Mouse (Mus musculus) adrenal gland, adult 8-10 months (tissue): Measurements from ENCODE around the gene Snx8. TPM values are rescaled to one million over a fixed set of nuclear protein-coding genes. Genes with fewer than 3 reads are reported as not detected.

ENCODE experiments used
- DNase-seq: peaks from one replicate; pipeline ENCODE4 v3.0.0; 2022
- total RNA-seq, 4 experiments: library from RNA; stranded (reverse); gene quantifications; 2 replicates each; pipeline ENCODE4 v1.2.4; 2022

Gene Snx8
- 10 to 100 TPM; 14.8 to 21.0 (median 18.5) TPM for total RNA-seq

DNA sequence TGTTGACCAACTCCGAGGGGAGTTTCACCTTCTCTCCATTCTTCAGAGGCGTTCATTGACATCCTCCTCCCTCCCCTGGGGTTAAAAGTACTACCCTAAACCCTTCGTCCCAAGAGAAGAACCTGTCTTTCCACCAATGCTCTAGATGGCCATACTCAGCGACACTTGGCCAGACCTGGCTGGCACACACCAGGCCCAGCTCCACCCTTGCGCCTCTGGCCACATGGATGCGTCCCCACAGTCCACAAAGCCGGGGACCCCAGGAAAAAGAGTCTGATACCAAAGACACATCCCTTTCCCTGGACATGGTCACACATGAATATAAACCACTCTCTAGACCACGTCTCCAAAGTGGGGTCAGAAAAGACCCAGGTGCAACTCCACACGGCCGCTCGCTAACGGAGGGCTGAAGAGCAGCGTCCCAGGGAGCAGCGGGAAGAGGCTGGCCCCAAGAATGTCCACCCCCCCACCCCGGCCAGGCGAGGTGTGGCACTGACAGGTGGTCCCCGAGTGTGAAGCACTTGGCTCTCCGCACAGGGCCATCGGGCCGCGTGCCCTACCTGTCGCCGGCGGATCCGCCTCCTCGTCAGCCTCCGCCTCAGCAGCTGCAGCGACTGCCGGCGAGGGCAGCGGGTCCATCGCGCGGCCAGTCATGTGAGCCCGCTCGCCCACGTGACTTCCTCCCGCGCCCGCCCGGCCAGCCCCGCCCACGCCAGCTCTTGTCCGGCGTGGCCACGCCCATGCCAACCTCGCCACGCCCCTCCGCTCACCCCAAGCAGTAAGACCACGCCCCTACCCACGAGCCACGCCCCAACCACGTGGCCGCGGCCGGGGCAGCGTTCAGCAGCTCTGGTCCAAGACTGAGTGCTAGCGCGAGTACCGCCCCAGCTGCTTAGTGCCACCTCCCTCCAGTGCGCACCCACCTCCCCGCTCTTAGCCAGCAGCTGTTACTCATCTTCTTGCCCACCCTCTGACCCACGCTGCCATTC, at the start of gene Snx8:
Gene Snx8, minus strand, starts transcription at position 675 of the 989 bp plus-strand sequence.
- peak; percentile 95 for DNase-seq

- DNase-seq = no peak
Measured at GRCm38 (mm10) chr5:140425016-140425783, 36.1 kb upstream of the Snx8 start.

DNA sequence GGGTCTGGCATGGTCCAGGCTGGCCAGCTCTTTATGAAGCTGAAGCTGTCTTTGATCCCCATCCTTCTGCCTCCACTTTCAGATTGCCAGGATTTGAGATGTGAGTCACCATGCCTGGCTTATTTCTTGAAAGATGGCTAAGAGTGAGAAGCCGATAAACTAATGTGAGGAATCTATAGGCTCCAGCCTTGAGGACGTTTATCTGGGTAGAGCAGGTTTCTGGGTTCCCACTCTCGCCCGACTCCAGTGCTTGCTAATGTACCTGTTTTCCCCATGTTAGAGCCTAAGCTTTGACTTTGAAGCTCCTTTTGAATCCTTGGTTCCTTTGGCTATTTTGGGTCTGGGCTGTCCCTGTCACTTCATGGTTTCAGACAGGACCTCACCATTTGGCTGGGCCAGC, 31.6 kb upstream of the Snx8 start:
- DNase-seq = no peak

GRCm38 (mm10) chr5:140419442-140420080, 30.5 kb upstream of the Snx8 start:
- DNase-seq = no peak

DNA sequence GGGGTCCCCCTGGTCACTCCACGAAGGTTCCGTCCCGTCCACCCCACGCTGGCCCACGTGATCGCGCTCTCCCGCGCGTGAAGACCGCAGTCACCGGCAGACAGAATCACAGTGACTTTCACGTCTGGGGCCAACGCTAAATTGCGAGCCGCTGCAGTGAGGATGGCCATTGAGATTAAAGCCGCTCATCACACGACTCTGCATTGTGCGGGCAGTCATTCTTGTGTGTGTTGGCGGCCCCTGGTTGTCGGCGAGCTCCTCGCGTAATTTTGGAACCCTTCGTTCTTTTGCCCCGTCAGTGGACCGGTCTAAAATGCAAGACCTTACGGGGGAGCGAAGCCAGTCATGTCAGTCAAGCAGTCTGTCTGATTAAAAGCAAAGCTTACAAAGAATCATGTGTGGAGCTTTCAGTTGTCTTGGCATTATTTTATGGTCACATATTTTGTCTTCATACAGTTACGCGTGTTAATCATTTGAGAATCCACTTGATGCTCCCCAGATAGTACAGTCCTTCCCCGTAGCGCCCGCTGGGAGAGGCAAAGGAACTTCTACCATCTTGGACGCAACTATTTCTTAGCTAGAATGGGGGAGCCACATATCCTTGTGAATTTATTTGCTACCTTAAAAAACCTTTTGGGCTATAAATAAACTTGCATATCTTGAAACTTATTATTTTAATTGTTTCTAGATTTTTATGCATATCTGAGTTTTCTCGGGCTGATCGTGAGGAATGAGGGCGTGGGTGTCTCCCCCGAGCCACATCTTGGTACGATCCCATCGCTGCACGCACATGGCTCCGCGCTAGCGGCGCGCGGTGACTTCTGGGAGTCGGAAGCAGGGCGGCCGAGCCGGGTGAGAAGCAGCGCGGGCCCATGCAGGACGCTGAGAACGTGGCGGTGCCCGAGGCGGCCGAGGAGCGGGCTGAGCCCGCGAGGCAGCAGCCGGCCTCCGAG, 29.7 kb upstream of the Snx8 start, which contains the start of gene Eif3b:
Gene Eif3b, plus strand, starts transcription at position 840 of the 953 bp plus-strand sequence.
- DNase-seq = peak; percentile 74

GRCm38 (mm10) chr5:140418106-140418488, 29.0 kb upstream of the Snx8 start:
- no peak for DNase-seq

DNA sequence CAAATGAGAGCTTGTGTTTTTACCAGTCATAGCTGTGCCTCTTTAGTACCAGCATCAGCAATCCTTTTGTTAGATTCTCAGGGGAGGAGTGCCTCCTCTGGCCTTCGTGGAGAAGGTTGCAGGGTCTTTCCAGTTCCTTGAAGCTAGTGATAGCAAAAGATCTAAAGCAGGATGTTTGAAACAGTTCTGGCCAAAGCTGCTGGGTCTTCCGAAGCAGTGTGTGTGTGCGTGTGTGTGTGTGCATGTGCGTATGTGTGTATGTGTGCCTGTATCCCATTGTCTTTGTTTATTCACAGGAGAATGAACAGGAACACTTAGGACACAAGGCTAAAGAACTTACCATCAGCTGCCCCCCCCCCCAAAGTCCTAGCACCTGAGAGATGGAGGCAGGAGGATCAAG, 25.6 kb upstream of the Snx8 start:
- no peak for DNase-seq

- no peak for DNase-seq
Measured at GRCm38 (mm10) chr5:140411339-140411738, 22.3 kb upstream of the Snx8 start.

GRCm38 (mm10) chr5:140408801-140409200, 19.7 kb upstream of the Snx8 start:
- DNase-seq = no peak

GRCm38 (mm10) chr5:140406666-140407065, 17.6 kb upstream of the Snx8 start:
- DNase-seq = no peak

- no peak for DNase-seq
Measured at GRCm38 (mm10) chr5:140405126-140405525, 16.1 kb upstream of the Snx8 start.

DNA sequence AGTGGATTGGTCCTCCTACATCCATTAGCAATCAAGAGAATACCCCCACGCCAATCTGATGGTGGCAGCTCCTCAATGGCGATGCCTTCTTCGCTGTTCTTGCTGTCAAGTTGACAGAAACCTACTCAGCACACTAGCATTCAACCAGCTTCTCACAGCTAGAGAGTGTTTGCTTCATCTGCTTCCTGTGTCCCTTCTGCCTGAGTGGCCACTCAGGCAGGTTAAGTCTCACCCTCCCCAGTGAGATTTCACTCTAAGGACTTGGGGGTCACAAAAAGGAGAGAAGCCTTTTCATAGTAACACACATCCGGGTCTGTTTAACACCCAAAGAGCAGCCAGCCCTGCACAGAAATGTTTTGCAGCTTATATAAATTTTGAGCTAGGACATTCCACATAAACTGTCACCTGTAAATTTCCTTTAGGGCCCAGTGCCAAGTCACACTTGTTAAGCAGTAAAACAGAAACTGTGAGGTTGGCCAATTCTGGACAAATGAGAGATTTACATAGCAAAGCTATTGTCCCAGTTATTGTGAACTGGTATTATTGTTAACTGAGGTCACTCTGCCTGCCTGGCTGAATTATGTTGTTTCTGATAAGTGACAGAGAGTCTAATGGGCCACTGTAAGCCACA, 13.7 kb upstream of the Snx8 start:
- no peak for DNase-seq

DNA sequence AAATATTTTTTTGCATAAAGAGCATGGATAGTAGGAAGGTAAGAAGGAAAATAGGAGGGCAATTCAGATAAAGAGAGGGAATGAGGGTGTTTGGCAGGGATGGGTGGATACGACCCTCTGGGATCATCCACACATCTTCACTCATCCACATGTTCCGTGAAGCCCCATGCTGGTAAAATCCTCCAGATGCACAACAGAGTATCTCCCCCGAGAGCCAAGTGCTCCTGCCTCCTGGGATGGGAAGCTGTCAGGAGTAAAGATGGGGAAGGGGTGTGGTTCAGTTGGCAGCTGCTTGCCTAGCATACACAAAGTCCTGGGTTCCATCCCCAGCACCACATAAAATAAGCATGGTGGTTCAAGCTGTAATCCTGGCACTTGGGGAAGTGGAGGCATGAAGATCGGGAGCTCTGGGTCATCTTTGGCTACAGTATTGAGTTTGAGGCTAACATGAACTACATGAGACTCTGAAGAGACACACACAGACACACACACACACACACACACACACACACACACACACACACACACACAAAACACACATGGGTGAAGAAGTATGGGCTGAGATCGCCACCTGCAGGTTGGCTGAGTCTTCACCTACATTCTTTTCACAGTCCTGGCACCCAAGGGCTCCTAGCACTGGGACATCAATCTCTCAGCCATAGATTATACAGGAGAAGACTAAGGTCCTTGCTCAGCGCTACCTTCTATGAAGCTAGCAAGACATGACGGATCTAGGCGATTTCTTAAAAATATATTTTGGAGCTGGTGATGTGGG, 7.3 kb upstream of the Snx8 start:
- no peak for DNase-seq

DNA sequence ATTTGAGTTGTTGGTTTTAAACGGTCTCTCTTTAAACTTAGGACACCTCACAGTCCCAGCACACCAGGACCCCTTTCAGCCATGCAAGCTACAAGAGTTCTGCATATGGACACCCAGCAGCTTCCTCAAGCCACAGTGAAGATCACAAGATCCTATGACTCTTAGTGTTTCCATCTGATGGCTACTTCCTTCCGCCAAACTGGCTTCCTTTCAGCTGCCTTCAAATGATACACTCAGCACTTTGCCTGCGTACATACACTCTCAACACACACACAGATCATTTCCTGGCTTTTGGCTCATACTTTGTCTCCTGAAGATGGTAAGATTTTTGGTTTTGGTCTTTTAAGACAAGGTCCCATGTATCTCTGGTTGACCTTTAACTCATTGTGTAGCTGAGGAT, 3.6 kb upstream of the Snx8 start:
- DNase-seq = no peak

DNA sequence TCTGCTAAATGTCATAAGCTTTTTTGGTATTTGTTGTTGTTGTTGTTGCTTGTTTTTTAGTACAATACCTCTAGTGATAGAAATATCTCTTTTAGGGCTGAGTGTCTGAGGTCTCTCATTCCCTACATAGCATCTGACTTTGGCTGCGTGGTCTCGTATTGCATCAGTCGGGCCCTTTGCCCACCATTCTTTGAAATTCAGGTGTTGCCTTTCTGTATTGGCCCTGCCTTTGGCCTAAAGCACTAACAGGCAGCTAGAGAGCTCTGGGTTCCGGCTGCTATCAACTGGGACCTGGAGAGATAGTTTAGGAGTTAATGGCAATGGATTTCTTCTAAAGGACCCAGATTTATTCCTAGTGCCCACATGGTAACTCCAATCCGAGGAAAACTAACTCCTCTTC, 2.9 kb upstream of the Snx8 start:
- no peak for DNase-seq

- DNase-seq = peak; percentile 32
Measured at GRCm38 (mm10) chr5:140391435-140391834, 2.4 kb upstream of the Snx8 start.

- no peak for DNase-seq
Measured at GRCm38 (mm10) chr5:140389647-140390046, 585 bp upstream of the Snx8 start.

DNA sequence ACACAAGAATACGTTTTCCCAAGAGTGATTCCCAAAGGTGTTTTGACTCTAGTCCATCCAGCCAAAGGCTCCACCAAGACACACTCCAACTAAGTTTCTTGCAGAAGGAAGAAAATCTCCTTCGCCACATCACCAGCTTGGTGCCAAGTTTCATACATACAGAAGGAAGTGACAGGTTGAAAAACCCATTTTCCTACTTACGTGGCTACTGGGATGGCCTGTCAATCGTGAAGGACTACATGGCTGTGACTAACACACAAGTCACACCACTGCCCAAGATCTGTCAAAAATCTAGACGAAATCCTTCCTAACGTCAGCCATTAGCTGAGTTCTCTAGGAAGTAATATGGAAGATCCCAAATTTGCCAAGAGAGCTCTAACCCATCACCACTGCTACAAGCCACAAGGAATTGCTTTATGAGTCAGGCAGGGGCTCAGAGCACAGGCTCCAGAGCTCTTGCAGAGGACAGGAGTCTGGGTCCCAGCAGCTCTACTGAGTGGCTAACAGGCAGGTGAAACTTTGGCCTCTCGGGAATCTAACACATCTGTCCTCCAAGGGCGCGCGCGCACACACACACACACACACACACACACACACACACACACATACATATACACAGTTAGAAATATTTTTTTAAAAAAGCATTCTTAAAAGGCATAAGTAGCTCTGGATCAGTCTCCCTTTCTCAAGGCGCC, 1.1 kb downstream of the Snx8 start:
- DNase-seq = no peak

- no peak for DNase-seq
Measured at GRCm38 (mm10) chr5:140387236-140387635, 1.8 kb downstream of the Snx8 start.

DNA sequence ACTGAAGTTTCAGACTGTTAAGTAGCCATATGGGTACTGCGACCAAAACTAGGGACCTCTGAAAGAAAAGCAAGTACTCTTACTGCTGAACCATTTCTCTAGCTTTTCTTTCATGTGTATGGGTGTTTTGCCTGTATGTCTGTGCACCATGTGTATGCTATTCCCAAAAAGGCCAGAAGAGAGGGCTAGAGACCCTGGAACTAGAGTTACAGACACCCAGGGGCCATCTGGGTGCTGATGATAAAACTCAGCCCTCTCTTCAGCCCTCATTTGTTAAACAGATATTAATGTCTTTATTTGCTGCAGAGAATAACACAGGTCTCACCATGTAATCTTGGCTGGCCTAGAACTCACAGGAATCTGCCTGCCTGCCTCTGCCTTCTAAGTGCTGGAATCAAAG, 4.6 kb downstream of the Snx8 start:
- DNase-seq = no peak
